Mouse (Mus musculus) hindbrain, embryonic 16.5 days (tissue): Measurements from ENCODE around the gene Clmn. TPM values are rescaled to one million over a fixed set of nuclear protein-coding genes. Genes with fewer than 3 reads are reported as not detected.

Experiments used
- ATAC-seq: fragments of 200-750 bp; cut with Nextera tagmentation; 2 replicates; pipeline ENCODE4 v1.8.0; 2017; ENCODE audit warnings: moderate TSS enrichment, moderate library complexity
- H3K27ac ChIP-seq: fragments of 300-500 bp; sonication (generic); 2 replicates; pipeline ENCODE4 v1.5.1; 2014; ENCODE audit warnings: low read depth, mild to moderate bottlenecking, control low read depth, low read length, moderate library complexity
- H3K27me3 ChIP-seq: fragments of 300-500 bp; sonication (generic); replicated peaks from 2 replicates; pipeline ENCODE4 v1.6.1; 2014; ENCODE audit warnings: low read length; ENCODE audit not compliant: control insufficient read depth, insufficient read depth
- H3K36me3 ChIP-seq: fragments of 300-500 bp; sonication (generic); 2 replicates; pipeline ENCODE4 v1.6.1; 2014; ENCODE audit warnings: mild to moderate bottlenecking, low read length, moderate library complexity, mixed read lengths; ENCODE audit not compliant: control insufficient read depth, insufficient read depth
- H3K4me1 ChIP-seq: fragments of 300-500 bp; sonication (generic); 2 replicates; pipeline ENCODE4 v1.6.1; 2014; ENCODE audit warnings: low read depth, low read length; ENCODE audit not compliant: control insufficient read depth, insufficient read depth
- H3K4me2 ChIP-seq: fragments of 300-500 bp; sonication (generic); 2 replicates; pipeline ENCODE4 v1.6.1; 2014; ENCODE audit warnings: mild to moderate bottlenecking, low read length, control low read depth, moderate library complexity
- H3K4me3 ChIP-seq: fragments of 300-500 bp; sonication (generic); 2 replicates; pipeline ENCODE4 v1.5.1; 2014; ENCODE audit warnings: mild to moderate bottlenecking, low read length, control low read depth, moderate library complexity
- H3K9ac ChIP-seq: fragments of 300-500 bp; sonication (generic); 2 replicates; pipeline ENCODE4 v1.6.1; 2014; ENCODE audit warnings: low read depth, mild to moderate bottlenecking, control low read depth, low read length, moderate library complexity
- H3K9me3 ChIP-seq: fragments of 300-500 bp; sonication (generic); 2 replicates; pipeline ENCODE4 v1.6.1; 2014; ENCODE audit warnings: mild to moderate bottlenecking, low read length, moderate library complexity; ENCODE audit not compliant: control insufficient read depth
- WGBS: fragments of 180-500 bp; shearing (Covaris S2); extraction: QIAGEN DNeasy Blood & Tissue Kit; methylation state at CpG from one replicate; pipeline ENCODE4 v1.1.7; 2014; 5-methylcytosine and 5-hydroxymethylcytosine counted together
- polyA plus RNA-seq: library from polyadenylated mRNA; unstranded; fragments of >200 nt; fragmentation: Nextera tagmentation; extraction: Ambion mirVana; gene quantifications from 2 replicates; pipeline ENCODE4 v1.2.1, GENCODE M21; 2015

Gene Clmn
- polyA plus RNA-seq, 1 experiment from 2014 or later = 1.2 TPM

GRCm38 (mm10) chr12:104748946-104749345 is 115.9 kb downstream of the Clmn start:
- Histone ChIP-seq H3K9me3 (no peaks in the 10 kb centered on the region), H3K9ac (no peak overlapping the region), H3K4me1 (peaks cover 35% of the 10 kb centered on the region), H3K27ac (no peak overlapping the region), H3K4me3 (no peak overlapping the region), H3K27me3 (no peaks in the 10 kb centered on the region), H3K4me2 (no peak overlapping the region), H3K36me3 (no peaks in the 10 kb centered on the region; the same call in 1 of the 2 replicates)
- no peak for ATAC-seq
- 91% methylated on average over 2 of the region's 2 CpGs for WGBS

- no peaks in the 10 kb centered on the region; the same call in 1 of the 2 replicates for H3K36me3 ChIP-seq
- H3K27ac ChIP-seq = no peak overlapping the region
- no peak overlapping the region for H3K4me3 ChIP-seq
- H3K27me3 ChIP-seq = no peaks in the 10 kb centered on the region
- H3K9ac ChIP-seq = no peak overlapping the region
- no peak overlapping the region for H3K4me2 ChIP-seq
- peaks cover 37% of the 10 kb centered on the region for H3K4me1 ChIP-seq
- WGBS = 89% methylated on average over 5 of the region's 5 CpGs
- no peak for ATAC-seq
- H3K9me3 ChIP-seq = no peaks in the 10 kb centered on the region
These were observed 117.6 kb downstream of the Clmn start for GRCm38 (mm10) chr12:104747252-104747651.

DNA sequence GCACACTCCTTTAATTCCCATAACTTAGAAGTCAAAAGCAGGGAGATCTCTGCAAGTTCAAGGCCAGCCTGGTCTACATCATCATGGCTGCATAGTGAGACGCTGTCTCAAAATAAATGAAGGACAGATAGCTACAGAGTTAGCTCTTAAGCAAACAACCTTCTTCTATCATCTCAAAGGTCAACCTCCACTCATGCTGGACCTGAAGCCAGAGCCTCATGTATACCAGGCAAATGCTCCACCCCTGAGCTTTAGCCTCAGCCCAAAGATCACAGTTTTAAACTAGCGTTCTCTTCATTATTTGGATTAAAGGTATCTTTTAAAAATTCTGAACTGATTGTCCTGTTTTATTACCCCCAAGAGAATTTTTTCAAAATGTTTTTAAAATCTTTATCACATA is 118.3 kb downstream of the Clmn start:
- Histone ChIP-seq H3K9me3 (no peaks in the 10 kb centered on the region), H3K9ac (no peak overlapping the region), H3K4me2 (no peak overlapping the region), H3K36me3 (no peaks in the 10 kb centered on the region; the same call in 1 of the 2 replicates), H3K4me1 (peaks cover 37% of the 10 kb centered on the region), H3K27ac (no peak overlapping the region), H3K27me3 (no peaks in the 10 kb centered on the region), H3K4me3 (no peak overlapping the region)
- 94% methylated on average over 2 of the region's 2 CpGs for WGBS
- ATAC-seq = no peak

- 46% methylated on average over 4 of the region's 4 CpGs for WGBS
These were observed 121.2 kb downstream of the Clmn start for GRCm38 (mm10) chr12:104743687-104744086.

GRCm38 (mm10) chr12:104742247-104742646 is 122.6 kb downstream of the Clmn start:
- H3K4me3 ChIP-seq = no peak overlapping the region
- no peak overlapping the region for H3K4me2 ChIP-seq
- peaks cover 26% of the 10 kb centered on the region for H3K4me1 ChIP-seq
- ATAC-seq = no peak
- H3K9me3 ChIP-seq = no peaks in the 10 kb centered on the region
- 86% methylated on average over 6 of the region's 6 CpGs for WGBS
- H3K27ac ChIP-seq = no peak overlapping the region
- no peak overlapping the region for H3K9ac ChIP-seq
- H3K27me3 ChIP-seq = no peaks in the 10 kb centered on the region
- no peaks in the 10 kb centered on the region; the same call in 1 of the 2 replicates for H3K36me3 ChIP-seq

More at GRCm38 (mm10) chr12:104743687-104744086, 121.2 kb downstream of the Clmn start:
- no peak overlapping the region for H3K4me2 ChIP-seq
- H3K27ac ChIP-seq = no peak overlapping the region
- no peak overlapping the region for H3K9ac ChIP-seq
- H3K9me3 ChIP-seq = no peaks in the 10 kb centered on the region
- no peaks in the 10 kb centered on the region for H3K27me3 ChIP-seq
- H3K36me3 ChIP-seq = no peaks in the 10 kb centered on the region; the same call in 1 of the 2 replicates
- ATAC-seq = peak; percentile 49; the same call in 1 of the 2 replicates
- H3K4me1 ChIP-seq = peaks cover 20% of the 10 kb centered on the region
- H3K4me3 ChIP-seq = no peak overlapping the region

DNA sequence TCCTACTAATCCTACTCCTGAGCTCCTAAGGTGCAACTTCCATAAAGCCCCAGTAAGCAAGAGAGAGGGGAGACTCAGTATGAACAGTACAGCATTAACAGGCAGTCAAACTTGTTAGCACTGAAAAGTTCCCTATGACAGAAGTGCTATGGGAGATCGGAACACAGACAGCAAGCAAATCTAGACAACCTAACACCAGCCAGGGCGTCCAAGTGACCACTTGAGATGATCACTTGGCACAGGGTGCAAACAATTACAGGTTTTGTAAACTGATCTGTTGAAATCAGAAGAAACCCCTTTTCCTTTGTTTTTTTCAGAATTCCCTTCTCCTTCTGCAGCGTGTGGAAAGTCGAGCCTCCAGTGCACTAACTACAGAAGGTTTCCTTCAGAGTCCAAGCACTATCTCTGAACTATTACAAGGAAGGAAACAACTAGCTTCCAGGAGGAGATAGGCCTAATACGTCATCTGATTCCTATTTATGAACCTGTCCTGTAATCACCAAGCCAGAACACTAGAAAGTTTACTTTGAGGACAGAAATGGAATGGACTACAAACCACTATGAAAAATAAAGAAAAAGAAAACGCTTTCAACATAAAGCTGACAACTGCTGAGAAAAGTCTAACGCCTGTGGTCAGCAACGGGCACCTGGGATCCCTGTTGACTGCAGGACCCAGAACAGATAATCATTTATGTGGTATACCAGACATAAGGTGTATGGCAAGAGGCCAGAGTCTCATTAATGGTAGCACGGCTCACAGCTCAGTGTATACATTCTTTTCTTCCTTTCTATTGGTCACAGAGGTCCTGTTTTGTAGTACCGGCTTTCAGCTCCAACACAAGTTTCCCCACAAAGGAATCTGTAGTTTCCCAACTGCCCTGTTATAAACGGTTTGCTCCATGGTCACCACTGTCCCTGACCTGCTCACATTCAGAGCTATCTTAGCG is 123.8 kb downstream of the Clmn start:
- ATAC-seq = no peak
- Histone ChIP-seq H3K4me3 (no peak overlapping the region), H3K27ac (no peak overlapping the region), H3K9ac (no peak overlapping the region), H3K4me1 (peaks cover 31% of the 10 kb centered on the region), H3K9me3 (no peaks in the 10 kb centered on the region), H3K36me3 (no peaks in the 10 kb centered on the region; the same call in 1 of the 2 replicates), H3K27me3 (no peaks in the 10 kb centered on the region), H3K4me2 (no peak overlapping the region)
- 72% methylated on average over 12 of the region's 12 CpGs for WGBS

DNA sequence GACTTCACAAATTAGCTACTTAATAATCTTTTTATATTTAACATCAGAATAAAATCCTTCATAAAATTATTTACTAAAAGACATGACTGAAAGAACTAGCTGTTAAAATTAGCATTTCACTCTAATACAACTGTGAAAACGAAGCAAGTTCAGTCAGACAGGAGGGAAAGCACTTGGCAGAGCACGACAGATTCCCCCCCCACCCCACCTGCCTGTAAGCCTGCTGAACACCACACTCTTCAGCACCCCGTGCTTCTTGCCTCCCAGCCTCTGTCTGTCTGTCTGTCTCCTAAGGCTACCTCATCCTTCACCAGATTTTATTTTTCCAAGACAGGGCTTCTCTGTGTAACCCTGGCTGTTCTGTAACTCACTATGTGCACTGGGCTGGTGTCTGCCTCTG is 125.9 kb downstream of the Clmn start:
- Histone ChIP-seq H3K27ac (no peak overlapping the region), H3K4me1 (peaks cover 34% of the 10 kb centered on the region), H3K9me3 (no peaks in the 10 kb centered on the region), H3K4me2 (no peak overlapping the region), H3K27me3 (no peaks in the 10 kb centered on the region), H3K9ac (no peak overlapping the region), H3K36me3 (no peaks in the 10 kb centered on the region), H3K4me3 (no peak overlapping the region)
- WGBS = 44% methylated on average over 3 of the region's 3 CpGs
- ATAC-seq = no peak

DNA sequence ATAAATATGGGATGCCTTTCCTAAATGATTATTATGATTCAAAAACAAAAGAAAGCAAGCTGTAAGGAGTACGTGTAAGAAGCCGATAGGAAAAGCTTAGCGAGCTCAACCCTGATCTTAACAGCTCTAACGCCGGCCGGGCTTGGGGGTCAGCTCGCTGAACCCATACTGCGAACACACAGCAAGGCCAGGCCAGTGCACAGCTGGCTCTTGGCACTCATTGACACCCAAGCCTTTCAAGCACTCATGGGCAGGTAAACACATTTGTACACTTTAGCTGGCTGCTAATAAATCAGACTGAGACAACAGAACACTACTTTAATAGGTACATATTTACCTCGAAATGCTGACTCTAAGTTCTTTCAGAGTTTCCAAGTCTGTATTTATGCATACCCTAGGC is 126.4 kb downstream of the Clmn start:
- Histone ChIP-seq H3K4me1 (peaks cover 31% of the 10 kb centered on the region), H3K4me3 (no peak overlapping the region), H3K9ac (no peak overlapping the region), H3K4me2 (no peak overlapping the region), H3K36me3 (no peaks in the 10 kb centered on the region), H3K27me3 (no peaks in the 10 kb centered on the region), H3K9me3 (no peaks in the 10 kb centered on the region), H3K27ac (no peak overlapping the region)
- ATAC-seq = no peak
- WGBS = 43% methylated on average over 9 of the region's 9 CpGs

DNA sequence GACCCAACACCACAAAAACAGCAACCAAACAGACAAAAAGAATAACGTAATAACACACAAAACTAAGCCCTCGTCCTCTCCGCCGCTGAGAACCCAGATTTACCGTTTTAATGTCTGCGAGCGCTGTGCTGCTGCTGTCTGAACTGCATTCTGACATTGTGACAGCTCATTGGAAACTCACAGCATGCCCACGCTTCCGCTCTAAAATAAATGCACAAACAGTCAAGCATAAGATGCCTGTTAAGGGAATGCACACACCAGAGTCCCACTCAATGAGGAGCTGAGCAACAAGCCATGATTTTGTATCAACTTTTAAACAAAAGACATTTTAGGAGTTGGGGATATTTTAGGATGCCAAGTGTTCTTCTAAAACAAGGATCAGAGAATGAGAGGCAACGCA is 127.2 kb downstream of the Clmn start:
- ATAC-seq = no peak
- 43% methylated on average over 10 of the region's 10 CpGs for WGBS
- Histone ChIP-seq H3K9me3 (no peaks in the 10 kb centered on the region), H3K4me1 (peaks cover 26% of the 10 kb centered on the region), H3K4me3 (no peak overlapping the region), H3K4me2 (no peak overlapping the region), H3K36me3 (no peaks in the 10 kb centered on the region), H3K27ac (no peak overlapping the region), H3K27me3 (no peaks in the 10 kb centered on the region), H3K9ac (no peak overlapping the region)
